Mouse (Mus musculus) B cell, adult 2 months (primary cell): Measurements from ENCODE around the gene Bmpr1a.
"Not testable (repeated sequence)": the region's sequence is repeated elsewhere in the genome, so short reads cannot be mapped to it uniquely, and the experiment has no call there.

Experiments
- DNase-seq, 2 experiments: peaks; one replicate each; pipeline ENCODE4 v3.0.0; 2022

Gene Bmpr1a

GRCm38 (mm10) chr14:34378560-34379331 is 124.4 kb downstream of the Bmpr1a start:
- DNase-seq, result no peak

- no peak for DNase-seq
Observed at GRCm38 (mm10) chr14:34377121-34377520, 126.0 kb downstream of the Bmpr1a start.

GRCm38 (mm10) chr14:34375941-34376340 is 127.2 kb downstream of the Bmpr1a start:
- DNase-seq, result no peak

- DNase-seq, result no peak
Observed at GRCm38 (mm10) chr14:34375415-34375904, 127.7 kb downstream of the Bmpr1a start, which contains the start of gene Mmrn2. Gene Mmrn2, plus strand, starts transcription at chr14:34375465.

- no peak for DNase-seq
Observed at GRCm38 (mm10) chr14:34374577-34374976, 128.6 kb downstream of the Bmpr1a start, which contains the start of gene Sncg. Gene Sncg, minus strand, starts transcription at chr14:34374789.

GRCm38 (mm10) chr14:34373581-34373980 is 129.6 kb downstream of the Bmpr1a start:
- no peak for DNase-seq

- DNase-seq, result peak in 1 of 2 experiments; percentile 13
Observed at GRCm38 (mm10) chr14:34372646-34373045, 130.5 kb downstream of the Bmpr1a start.

GRCm38 (mm10) chr14:34371763-34372162 is 131.4 kb downstream of the Bmpr1a start:
- no peak for DNase-seq

GRCm38 (mm10) chr14:34370921-34371320 is 132.2 kb downstream of the Bmpr1a start:
- no peak for DNase-seq

- no peak for DNase-seq
Observed at GRCm38 (mm10) chr14:34370203-34370602, 132.9 kb downstream of the Bmpr1a start.

GRCm38 (mm10) chr14:34365147-34365507 is 138.0 kb downstream of the Bmpr1a start:
- DNase-seq, result no peak

GRCm38 (mm10) chr14:34364254-34365146 is 138.6 kb downstream of the Bmpr1a start:
- DNase-seq, result not testable (repeated sequence)

GRCm38 (mm10) chr14:34363490-34364253 is 139.5 kb downstream of the Bmpr1a start:
- DNase-seq, result peak; percentile 7 to 13

- DNase-seq, result peak; percentile 27 to 43
Observed at GRCm38 (mm10) chr14:34362726-34363445, 140.3 kb downstream of the Bmpr1a start.

- DNase-seq, result no peak
Observed at GRCm38 (mm10) chr14:34362135-34362534, 141.0 kb downstream of the Bmpr1a start.
